Mouse (Mus musculus): Measurements from ENCODE around the gene Slc5a4b.

GRCm38 (mm10) chr10:76067674-76068613, 42.8 kb downstream of the Slc5a4b start:
- TF ChIP-seq CTCF (IDR thresholded peaks at IDR 0.05; ENCODE audit: extremely low read depth, insufficient read length, insufficient replicate concordance, low read depth, low read length) (no peak), POLR2A (IDR thresholded peaks at IDR 0.05; ENCODE audit: low read depth, low read length) (no peak)

Data from small intestine, adult 2 months (tissue).